Mouse (Mus musculus): ENCODE data around the gene Gfod1. TPM values are rescaled to one million over a fixed set of nuclear protein-coding genes. Genes with fewer than 3 reads are reported as not detected.

The Gfod1 gene
- polyA plus RNA-seq, 3 experiments from 2014 or later = 3.6 to 4.8 (median 4.6) TPM

DNA sequence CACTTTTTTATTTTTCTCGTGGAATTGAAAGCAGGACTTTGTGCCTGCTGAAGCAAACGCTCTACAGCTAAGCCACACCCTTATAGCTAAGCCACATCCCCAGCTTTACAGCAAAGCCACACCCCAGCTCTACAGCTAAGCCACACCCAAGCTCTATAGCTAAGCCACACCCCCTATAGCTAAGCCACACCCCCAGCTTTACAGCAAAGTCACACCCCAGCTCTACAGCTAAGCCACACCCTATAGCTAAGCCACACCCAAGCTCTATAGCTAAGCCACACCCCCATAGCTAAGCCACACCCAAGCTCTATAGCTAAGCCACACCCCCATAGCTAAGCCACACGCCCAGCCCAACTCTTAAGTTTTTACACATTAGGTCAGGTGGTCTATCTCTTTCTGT is 42.7 kb downstream of the Gfod1 start:
- peak; percentile 56 for ATAC-seq

DNA sequence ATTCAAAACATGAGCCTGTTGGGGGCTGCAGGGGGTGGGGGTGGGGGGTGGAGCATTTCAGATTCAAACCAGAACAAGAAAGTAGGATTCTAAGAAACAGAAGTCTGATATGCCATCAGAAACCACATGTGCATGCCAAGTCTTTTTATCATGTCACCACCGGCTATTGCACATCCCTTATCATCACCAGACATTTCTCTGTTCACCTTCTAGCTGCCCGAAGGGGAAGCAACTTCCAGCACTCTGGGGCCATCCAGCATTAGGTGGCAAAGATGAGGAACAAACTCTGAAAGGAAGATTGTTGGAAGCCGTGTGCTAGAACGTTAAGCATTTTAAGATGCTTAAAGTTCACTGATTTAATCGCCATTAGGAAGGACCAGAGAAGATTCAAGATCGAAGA is 43.2 kb downstream of the Gfod1 start:
- ATAC-seq = no peak

DNA sequence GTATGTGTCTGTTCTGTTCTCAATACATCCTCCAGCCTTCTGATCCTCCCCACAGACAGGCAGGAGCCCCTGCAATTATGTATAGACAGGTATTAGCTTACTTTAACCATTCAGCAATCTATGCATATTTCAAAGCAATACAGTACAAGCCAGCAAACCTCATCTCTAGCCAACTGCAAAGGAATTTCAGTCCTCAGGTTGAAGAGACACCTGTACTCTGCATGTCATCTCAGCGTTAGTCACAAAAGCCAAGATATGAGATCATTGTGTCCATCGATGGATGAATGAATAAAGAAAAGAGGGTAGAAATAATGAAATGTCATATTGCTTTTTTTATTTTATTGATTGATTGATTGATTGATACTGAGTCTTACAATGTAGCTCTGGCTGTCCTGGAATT is 47.5 kb downstream of the Gfod1 start:
- no peak for ATAC-seq

DNA sequence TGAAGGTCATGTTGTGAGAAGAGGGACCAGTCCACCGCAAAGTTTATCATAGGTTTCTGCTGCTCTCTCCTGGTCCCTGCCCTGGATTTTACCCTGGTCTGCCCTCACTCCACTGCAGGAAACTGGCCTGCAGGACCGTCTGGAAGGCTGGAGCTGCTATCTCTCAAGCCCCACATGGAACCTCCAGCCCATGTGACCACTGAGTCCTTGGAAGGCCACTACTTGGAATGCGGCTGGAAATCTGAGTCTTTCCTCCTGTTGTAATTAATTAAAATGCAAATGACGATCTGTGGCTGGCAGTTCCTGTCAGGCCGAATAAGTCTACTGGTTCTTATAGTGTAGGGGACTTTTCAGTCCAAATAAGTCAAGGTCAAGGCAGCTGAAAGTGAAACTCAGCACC is 50.4 kb downstream of the Gfod1 start:
- ATAC-seq = no peak

DNA sequence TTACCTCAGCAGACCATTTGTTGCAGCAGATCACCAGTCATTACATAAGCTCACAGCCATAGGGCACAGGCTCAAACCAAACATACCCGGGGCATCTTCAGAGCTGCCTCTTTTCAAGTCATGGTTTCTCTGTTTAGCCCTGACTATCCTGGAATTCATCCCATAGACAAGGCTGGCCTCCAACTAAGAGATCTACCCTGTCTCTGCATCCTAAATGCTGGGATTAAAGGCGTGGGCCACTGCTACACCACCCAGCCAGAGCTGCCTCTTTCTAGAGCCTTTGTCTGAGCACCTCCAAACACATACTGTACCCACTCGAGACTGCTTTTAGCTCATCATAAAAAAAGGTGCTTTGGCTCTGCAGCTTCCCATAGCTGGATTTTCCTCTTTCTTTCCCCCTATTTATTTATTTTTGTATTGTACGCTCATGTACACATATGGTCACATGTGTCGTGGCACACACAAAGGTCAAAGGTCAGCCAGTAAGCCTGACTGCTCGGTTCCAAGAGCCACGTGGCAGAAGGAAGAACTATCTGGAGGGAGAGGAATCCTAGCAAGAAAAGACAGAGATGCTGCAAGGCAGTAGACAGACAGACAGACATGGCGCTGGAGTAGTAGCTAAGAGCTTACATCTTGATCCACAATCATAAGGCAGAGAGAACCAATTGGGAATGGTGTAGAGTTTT is 51.7 kb downstream of the Gfod1 start:
- ATAC-seq = no peak

DNA sequence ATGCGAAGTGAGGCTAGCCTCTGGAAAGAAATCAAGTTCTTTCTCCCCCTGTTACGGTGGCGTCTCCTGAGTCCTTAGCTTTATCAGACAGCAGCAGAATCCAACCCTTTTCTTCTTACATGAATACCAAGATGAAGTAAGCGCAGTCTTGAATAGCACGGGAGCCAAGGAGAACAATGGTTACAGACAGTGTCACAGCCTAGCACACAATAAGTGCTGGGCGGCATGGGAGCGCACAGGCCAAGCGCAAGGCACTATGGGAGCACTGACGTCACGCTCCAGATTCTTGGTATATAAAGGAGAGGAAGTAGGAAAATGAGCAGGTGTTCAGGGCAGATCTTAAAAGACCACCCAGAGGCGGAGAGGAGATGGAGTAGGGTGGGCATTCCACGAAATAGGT is 52.6 kb downstream of the Gfod1 start:
- ATAC-seq = no peak

DNA sequence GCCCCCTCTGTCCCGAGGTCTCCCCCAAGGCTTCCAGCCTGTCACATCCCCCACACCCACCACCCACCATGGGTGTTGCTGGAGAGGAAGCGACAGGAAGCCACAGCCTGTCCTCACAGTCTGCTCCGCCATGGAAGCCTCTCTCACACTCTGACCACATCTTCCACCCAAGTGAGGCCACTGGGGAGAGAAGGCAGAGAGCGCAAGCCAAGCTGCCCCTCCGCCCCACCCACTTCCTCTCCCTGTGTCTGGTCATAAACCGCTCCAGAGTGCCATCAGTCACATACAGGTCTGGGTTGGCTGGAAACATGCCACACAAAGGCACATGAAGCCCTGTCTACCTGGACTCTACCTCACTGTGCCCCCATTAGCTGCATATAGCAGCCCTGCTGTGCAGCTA is 53.3 kb downstream of the Gfod1 start:
- peak; percentile 83 for ATAC-seq

DNA sequence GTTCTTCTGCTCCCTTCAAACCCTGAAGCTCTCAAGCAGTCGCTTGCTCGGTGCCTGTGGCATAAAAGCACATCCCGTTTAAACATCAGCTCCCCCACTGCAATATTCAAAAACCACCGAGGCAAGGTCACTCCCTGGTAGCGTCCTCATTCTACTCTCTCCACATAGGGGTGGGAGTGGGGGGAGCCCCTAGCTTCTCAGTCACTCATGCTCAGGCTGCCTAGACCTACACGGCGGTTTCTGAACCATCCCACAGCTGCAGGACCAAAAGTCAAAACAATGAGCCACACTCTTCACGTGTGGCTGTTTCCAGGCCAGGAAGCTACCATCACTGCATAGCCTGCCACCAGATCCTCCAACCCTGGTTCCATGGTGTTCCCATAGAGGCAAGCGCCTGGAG is 53.9 kb downstream of the Gfod1 start:
- peak; percentile 42 for ATAC-seq

DNA sequence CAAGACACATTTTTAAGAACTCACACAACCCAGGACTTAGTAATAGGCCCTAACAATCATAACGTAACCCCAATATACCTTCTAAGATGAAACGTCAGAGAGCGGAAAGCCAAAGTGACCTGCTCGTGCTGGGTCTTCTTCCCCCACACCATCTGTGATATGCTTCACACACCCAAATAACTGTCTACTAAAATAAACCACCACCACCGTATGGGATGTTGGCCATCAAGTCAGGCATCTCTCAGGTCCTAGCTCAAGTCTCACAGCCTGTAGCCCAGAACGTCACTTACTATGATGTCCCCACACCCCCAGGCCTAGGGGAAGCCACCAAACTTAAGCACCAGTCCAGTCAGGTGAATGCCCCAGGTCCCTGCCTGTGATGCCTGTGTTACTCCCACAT is 55.6 kb downstream of the Gfod1 start:
- ATAC-seq = no peak

DNA sequence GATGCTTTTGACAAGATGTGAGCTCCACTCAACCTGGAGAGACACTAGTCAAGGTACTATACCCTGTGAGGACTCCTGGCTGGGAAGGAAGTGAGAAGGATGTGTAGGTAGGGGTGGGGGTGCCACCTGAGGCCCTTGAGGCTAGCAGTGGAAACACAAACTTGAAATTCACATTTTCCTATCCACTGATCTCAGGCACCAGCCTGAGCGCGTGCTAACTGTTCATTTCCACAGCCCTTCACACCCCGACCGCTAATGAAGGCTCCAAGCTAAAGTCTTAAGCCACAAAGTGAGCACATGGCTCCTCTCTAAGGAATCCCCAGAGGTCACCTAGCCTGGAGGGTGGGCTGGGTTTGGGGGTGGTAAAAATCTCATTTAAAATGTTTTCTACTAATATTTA is 57.1 kb downstream of the Gfod1 start:
- ATAC-seq = no peak

DNA sequence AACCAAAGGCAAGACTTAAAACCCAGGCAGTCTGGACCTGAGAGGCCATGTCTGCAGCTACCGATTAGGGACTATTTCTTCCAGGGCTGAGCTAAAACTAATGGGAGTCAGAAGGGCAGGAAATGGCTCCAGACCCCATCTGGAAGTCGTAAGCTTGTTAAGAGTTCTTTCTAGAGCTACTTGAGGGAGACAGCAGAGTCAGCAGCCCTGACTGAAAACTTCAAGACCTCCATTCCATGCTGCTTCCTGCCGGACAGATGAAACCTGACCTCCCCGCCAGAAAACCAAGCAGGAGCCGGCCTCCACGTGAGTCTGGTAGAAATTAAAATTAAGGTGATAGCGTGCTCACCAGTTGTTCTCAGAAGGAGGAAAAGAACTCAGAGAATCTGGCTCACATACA is 60.2 kb downstream of the Gfod1 start:
- no peak for ATAC-seq

DNA sequence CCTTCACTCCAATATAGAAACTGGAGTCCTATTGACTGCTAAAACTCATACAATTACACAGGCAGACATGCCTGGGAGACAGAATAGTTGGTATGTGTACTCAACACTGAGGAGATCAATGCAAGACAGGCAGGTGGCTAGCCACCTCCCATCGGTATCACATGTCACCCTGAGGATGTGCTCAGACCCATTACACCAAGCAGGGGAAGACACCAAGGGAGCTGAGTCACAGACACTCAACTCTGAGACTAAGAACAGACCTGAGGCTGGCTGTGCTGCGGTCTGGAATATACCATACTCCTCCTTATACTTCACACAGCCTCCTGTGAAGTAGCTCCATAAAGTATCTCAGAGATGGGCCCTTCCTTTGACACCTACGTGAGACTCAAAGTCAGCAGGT is 60.7 kb downstream of the Gfod1 start:
- ATAC-seq = peak; percentile 80

DNA sequence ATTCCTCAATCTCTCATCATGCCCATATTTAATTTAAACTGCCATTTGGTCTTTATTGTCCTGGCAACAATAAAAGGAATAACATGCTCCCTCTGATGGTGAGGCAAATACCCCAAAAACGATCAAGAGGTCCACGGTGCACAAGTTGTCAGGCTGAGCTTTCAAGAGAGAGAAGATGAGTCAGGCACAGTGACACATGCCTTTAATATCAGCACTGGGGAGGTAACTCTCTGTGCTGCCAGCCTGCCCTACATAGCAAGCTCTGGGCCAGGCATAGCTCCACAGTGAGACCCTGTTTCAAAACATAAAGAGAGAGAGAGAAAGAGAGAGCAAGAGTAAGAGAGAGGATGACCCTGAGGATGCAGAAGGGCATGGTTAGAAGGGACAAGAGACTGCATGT is 62.2 kb downstream of the Gfod1 start:
- no peak for ATAC-seq

DNA sequence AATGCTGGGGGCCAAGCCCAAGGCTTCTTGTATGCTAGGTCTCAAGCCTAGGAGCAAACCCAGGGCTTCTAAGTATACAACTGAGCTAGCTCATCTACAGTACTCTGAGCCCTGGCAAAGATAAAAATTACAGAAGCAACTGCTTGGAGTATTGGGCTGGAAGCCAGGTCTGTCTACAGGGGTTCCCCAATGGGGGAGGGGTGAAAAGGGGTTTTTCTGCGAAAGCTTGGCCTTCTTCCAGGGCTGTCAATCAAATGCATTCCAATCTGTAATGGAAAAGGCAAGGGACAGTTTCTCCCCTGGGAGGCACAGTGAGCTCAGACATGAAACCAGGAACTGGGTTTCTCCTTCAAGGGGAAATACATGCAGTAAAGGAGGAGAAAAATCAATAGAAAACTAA is 62.9 kb downstream of the Gfod1 start:
- ATAC-seq = no peak

DNA sequence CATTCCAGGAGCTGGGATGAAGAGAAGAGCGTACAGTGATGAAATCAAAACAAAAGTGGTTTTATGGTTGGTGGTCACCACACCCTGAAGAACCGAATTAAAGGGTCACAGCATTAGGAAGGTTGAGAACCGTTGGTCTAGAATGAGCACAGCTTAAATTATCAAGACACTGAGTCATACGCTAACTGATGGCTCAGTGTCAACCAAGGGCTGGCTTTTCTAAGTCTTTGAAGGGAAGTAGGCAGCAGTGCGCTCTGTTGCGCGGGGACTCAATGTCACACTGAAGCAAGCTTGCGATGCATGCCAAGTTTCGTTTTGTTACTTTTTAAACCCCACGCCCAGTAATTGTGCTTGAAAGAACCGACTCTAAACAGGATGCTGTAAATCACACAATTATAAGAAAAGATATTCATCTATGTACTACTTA is 64.2 kb downstream of the Gfod1 start:
- peak; percentile 75 for ATAC-seq

DNA sequence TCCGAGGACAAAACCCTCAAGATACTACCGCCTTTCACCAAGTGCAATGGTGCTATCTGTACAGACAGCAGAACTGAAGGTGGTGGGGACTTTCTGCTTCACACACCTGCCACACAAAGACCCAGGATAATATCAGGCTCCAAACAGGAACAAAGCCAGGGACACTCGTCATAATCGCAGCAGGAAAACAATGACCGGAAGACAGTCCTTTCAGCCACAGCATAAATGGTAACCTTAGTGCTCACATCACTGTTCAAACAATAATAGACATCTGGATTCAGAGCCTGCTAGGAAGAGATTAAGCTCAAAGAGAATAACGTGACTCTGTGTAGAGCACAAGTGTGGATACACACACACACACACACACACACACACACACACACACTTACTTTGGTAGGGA is 67.3 kb downstream of the Gfod1 start:
- ATAC-seq = no peak

DNA sequence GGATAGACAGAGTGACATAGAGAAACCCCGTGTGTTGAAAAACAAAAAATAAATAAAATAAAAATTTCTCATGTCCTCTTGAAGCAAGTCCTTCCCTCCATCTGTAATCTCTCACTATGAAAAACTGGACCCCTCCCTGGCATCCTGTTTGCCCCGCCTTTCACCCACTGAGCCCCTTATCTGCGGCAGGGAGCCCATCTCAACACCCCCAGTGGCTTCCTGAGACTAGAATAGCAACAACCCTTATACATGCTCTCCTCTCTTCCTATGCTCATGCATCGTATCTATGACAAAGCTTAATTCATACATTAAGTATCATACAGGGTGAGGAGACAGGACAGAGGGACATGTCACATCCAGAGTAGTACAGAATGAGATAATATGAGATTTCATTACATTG is 68.0 kb downstream of the Gfod1 start:
- ATAC-seq = no peak

DNA sequence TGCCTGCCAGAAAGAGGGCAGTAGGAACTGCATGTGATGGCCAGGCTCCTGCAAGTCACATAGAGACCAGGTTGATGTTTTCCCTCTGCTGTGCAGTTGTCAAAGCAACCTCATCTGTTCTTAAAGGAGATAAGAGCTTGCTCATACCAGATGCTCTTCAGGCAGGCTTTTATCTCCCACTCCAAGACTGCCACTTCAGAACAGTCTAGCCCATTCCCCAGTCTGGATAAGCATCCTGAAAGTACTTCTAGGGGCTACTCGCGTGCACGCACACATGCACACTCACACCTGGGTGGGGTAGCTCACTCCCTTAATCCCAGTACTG is 68.4 kb downstream of the Gfod1 start:
- ATAC-seq = no peak

DNA sequence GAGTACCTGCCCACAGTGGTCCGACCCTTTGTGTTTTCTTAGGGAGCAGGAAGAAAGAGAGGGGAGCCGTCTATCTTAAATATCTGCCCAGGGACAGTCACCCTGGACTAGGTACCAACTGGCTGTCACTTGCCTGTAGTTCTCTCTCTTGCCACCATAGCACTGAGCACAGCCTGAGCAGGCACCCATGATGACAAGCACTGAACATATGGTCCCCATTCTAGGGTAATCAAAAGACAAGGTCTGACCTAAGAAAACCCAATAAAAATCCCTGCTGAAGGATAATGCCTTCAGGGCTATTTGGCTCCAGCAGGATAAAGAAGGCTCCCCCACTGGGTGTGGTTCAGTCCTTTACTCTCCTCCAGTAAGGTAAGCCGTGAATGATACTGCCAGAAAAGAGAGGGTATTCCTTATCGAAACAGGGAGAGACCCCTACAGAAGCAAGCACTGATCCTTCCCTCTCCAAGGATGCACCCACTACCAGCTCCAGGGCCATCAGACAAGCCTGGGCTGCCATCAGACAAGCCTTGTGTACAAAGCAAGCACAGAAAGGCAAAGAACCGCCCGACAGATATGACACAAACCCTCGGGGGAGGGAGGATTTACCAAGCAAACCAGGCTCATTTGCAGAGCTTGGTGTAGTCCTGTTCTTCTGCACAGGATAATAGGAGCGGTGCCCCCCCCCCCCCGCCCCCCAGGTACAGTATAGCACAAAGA is 68.9 kb downstream of the Gfod1 start:
- no peak for ATAC-seq

DNA sequence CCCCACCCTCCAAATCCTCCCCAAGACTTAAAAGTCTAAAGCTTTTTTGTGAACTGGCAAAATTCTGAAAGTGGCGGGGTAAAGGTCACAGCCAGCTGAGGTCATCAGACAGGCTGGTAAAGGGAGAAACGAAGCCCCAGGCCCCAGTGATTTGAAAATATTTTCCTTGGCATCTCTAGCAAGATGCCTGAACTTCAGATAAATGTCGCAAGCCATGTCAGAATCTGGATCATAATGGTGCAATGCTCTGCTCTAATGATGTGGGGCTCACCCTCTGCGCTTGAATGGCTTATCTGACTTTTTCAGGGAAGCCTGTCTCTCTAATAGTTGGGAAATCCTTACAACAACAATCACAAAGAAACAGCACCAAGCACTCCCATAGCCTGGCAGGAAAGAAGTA is 70.6 kb downstream of the Gfod1 start:
- ATAC-seq = no peak

DNA sequence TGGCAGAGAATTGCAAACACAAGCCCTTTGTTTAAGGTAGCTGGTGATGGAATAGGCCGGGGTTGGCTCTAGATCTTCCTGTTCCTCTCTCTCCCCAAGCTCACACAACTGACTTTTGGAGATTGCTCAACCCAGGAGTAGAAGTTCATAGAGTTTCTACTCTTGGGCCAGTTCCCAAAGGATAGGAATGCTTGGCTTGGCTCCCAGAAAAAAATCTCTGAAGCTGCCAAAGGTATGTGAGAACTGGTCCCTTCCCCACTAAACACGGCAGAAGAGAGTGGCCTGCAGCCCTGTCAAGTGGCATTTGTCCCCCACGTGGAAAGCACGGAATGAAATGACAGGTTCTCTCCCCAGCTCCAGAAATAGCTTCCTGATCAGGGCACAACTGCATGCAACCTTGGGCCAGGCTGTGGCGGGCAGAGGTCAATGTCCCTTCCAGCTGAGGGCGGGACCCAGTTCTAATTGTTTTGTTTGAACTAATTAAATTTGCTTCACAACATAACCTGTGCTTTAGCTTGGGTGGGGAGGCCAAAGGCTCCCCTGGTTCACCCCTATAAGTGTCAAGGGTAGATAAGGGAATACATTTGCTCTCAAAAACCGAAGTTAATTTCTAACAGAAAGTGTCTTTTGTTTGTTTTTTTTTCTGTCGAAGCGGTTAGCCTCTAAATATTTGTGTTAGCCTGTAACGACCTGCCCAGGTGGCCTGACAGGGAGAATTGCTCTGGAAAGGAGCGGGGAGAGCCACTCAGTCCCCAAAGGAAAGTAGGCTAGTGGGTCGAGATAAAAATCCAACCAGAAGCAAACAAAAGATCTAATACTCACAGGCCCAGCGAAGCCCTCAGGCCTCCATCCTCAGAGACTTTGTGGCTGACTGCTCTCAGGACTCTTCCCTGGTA is 71.8 kb downstream of the Gfod1 start:
- ATAC-seq = no peak

DNA sequence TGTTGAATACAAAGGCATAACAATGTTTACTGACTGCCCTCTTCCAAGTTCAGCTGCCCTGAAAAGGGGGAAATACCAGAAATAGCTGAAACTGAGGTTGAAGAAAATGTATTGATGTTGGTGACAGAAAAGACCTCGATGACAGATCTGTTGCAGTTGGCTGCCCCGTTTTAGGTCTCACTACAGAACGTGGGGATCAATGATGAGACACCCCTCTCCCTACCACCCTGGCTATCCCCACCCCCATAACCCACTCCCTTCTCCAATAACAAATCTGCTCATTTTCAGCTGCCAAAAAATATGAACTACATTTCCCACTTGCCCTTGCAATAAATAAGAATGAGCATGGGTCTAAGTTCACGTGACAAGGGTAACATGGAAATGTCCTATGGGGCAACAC is 73.1 kb downstream of the Gfod1 start:
- no peak for ATAC-seq

DNA sequence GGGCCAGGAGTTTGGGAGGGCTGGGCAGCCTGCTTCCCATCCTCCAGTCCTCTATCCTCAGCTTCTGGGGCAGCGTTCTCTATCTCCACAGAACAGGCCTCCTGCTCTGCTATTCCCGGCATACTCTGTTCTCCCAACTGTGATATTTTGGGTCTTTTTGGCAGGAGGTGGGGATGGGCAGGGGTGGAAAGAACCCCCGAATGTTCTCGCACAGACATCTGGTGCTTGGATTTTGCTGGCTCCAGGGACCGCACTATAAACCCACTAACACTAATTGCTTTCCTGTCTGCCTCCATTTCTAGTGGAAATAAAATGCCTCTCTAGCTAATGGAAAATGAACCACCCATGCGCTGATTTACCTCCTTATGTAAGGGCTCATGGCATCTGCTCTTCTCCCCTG is 73.7 kb downstream of the Gfod1 start:
- ATAC-seq = no peak

DNA sequence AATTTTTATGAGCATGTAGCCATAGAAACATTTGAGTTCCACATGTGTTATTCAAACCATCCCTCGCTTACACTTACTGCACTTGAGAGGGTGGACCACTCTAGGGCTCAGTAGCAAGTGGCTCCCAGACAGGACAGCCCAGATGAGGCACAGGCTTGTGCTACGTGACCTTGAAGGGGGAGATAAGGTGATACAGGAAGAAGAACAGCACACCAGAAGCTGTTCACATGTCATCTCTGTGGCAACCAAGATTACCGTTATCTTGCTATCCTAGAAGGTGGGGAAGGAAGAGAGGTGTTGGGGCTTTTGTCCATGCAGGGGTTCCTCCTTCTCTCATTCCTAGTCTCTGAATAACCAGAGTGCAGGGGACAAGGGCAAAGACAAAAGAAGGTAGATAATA is 74.2 kb downstream of the Gfod1 start:
- no peak for ATAC-seq

Measured in inflammation-experienced regulatory T-cells, adult 6 months (primary cell).